Mouse (Mus musculus): Measurements from ENCODE around the gene Aff4.

GRCm38 (mm10) chr11:53351224-53351942 is 750 bp downstream of the Aff4 start:
- no peak for TF ChIP-seq POLR2A (IDR thresholded peaks at IDR 0.05; ENCODE audit: control insufficient read depth, extremely low read depth, insufficient read depth, low read length, poor library complexity)
- TF ChIP-seq CTCF (IDR thresholded peaks at IDR 0.05; ENCODE audit: borderline replicate concordance, control insufficient read depth, extremely low read depth, insufficient read depth, low read length, poor library complexity) = no peak

Measured in thymus, adult 2 months (tissue).